Mouse (Mus musculus) kidney, adult 2 months (tissue): ENCODE data around the gene Bicra. TPM values are rescaled to one million over a fixed set of nuclear protein-coding genes. Genes with fewer than 3 reads are reported as not detected.

Experiments
- DNase-seq: peaks from one replicate; pipeline ENCODE4 v3.0.0; 2021
- H3K27ac ChIP-seq: fragments of 200-500 bp; 2 replicates; pipeline ENCODE4 v1.5.1; 2012; ENCODE audit warnings: low read depth, low read length, control low read depth, inconsistent platforms; ENCODE audit not compliant: insufficient read depth
- H3K27me3 ChIP-seq: fragments of 200-500 bp; replicated peaks from 2 replicates; pipeline ENCODE4 v1.6.1; 2012; ENCODE audit warnings: mild to moderate bottlenecking, moderate library complexity, low read length, inconsistent platforms; ENCODE audit not compliant: control insufficient read depth, insufficient read depth
- H3K36me3 ChIP-seq: fragments of 200-500 bp; 2 replicates; pipeline ENCODE4 v1.6.1; 2012; ENCODE audit warnings: mild to moderate bottlenecking, moderate library complexity, low read length, inconsistent platforms; ENCODE audit not compliant: control insufficient read depth, insufficient read depth
- H3K4me1 ChIP-seq: fragments of 200-500 bp; 2 replicates; pipeline ENCODE4 v1.6.1; 2011; ENCODE audit warnings: low read length; ENCODE audit not compliant: control insufficient read depth, insufficient read depth
- H3K4me3 ChIP-seq: fragments of 200-500 bp; 2 replicates; pipeline ENCODE4 v1.5.1; 2011; ENCODE audit warnings: mild to moderate bottlenecking, low read depth, low read length, control low read depth; ENCODE audit not compliant: insufficient read depth
- CTCF ChIP-seq: fragments of 200-500 bp; conservative IDR thresholded peaks from 2 replicates; pipeline ENCODE4 v1.5.1; 2011; ENCODE audit warnings: low read depth, mild to moderate bottlenecking, control low read depth, low read length, moderate library complexity, mixed read lengths; ENCODE audit not compliant: insufficient read depth, insufficient read length
- POLR2A ChIP-seq: fragments of 200-500 bp; IDR thresholded peaks from one replicate; pipeline ENCODE4 v1.6.1; 2011; ENCODE audit warnings: low read depth, low read length, control low read depth
- WGBS: fragments of 180-500 bp; shearing (Covaris S2); methylation state at CpG from one replicate; pipeline ENCODE4 v1.1.7; 2018; 5-methylcytosine and 5-hydroxymethylcytosine counted together
- polyA plus RNA-seq: library from polyadenylated mRNA; depleted of rRNA; stranded (reverse); fragments of >200 nt; gene quantifications from 2 replicates; pipeline ENCODE4 v1.2.3, GENCODE M21; 2012

Gene Bicra
- polyA plus RNA-seq, 1 experiment = 8.6 TPM

DNA sequence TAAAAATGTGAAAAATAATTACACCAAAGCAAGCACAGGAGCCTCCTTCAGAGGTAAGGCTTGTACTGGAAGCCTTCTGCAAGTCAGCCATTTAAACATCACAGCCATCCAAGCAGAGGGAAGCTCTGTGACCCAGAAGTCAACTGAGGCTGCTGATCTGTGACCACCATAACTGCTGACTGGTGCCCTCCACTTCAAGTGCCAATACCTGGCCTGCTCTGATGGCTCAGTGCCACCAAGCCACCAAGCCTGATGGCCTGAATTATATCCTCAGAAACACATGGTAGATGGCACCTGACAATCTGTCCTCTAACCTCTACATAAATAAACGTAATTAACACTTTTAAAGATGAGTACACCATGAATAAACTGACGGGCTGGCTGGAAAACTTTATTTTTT, 6.5 kb downstream of the Bicra start:
- H3K27me3 ChIP-seq = no peaks in the 10 kb centered on the region
- no peak overlapping the region for H3K27ac ChIP-seq
- peaks cover 32% of the 10 kb centered on the region; the same call in 1 of the 2 replicates for H3K4me1 ChIP-seq

DNA sequence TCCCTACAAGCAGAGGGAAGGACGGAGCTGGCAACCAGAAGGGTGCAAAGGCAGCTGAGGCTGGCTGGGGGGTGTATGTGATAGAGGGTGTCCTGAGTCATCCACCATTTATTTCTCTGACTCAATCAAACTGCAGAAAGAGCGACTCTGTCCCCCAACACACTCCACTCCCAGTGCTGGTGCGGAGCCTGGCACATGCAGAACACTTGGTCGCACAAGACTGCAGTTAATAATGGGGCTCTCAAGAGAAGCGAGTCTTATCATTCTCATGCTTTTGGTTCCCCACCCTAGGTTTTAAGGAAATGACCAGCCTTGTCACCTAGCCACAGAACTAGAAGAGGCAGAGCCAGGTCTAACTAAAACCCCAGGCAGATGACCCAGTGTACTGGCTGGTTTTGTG, 8.4 kb downstream of the Bicra start:
- WGBS = 88% methylated on average over 5 of the region's 5 CpGs
- Histone ChIP-seq H3K4me1 (peaks cover 21% of the 10 kb centered on the region), H3K27ac (no peak overlapping the region), H3K36me3 (no peaks in the 10 kb centered on the region), H3K27me3 (no peaks in the 10 kb centered on the region), H3K4me3 (no peak overlapping the region)
- TF ChIP-seq CTCF = no peak
- TF ChIP-seq POLR2A = no peak
- DNase-seq = no peak

More for the DNA sequence above, 6.5 kb downstream of the Bicra start:
- H3K4me3 ChIP-seq = no peak overlapping the region
- DNase-seq = peak; percentile 49
- 38% methylated on average over 2 of the region's 2 CpGs for WGBS
- TF ChIP-seq CTCF (no peak), POLR2A (no peak)
- H3K36me3 ChIP-seq = no peaks in the 10 kb centered on the region

DNA sequence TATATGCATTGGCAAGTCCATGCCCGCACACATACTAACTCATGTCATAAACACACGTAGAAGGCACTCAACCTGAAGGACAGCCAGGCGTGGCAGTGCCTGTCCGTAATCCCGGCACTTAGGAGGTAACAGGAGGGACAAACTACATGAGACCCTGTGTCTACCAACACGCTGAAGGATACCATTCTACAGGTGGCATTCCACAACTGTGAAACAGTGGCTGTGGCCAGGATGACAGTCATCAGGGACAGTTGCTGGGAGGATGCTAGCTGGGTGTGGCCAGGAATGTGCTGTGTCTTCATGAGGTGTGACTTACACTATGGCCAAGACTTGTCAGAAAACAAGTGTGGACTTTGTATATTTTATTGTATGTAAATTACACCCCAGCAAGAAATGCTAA, 10.7 kb downstream of the Bicra start:
- Histone ChIP-seq H3K27ac (no peak overlapping the region), H3K4me1 (peaks cover 30% of the 10 kb centered on the region), H3K4me3 (no peak overlapping the region), H3K27me3 (no peaks in the 10 kb centered on the region), H3K36me3 (no peaks in the 10 kb centered on the region)
- WGBS = 92% methylated on average over 6 of the region's 6 CpGs
- TF ChIP-seq CTCF = no peak
- no peak for TF ChIP-seq POLR2A
- no peak for DNase-seq

DNA sequence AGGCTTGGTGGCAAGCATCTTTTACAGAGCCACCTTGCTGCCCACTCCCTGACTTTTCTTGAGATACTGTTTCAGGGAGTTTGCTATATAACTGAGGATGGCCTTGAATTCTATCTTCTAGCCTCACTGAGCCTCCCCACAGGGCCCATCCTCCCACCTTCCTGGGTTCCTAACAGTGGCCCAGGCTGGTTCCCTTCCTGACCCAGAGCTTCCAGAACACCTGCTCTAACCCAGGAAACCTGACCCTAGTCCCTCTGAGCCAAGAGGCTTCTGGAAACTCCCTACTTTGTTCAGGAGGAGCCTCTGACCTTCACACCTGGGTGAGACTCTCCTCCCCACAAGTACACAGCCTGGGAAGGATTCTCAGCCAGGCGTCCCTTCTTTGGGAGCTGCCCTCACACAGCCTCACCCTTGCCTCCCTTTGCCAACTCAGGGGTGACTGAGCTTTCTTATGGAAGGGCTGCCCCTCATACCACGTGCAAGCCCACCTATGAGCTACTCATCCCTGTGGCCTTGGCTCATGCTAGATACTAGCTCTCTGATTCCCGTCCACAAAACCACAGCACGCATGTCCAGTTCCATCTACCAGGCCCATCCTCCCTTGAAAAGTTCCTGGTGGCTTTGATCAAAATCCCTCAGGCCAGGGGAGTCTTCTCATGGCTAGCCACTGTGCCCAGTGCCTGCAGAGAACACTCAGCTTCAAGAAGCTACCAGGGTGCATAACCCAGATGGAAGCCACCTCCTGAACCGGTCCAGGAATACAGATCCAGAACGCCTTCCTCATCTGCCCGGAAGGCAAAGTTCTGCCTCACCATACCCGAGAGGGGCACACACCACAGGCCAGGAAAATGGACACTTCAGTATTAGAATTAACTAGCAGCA, 13.9 kb downstream of the Bicra start:
- no peaks in the 10 kb centered on the region for H3K36me3 ChIP-seq
- TF ChIP-seq POLR2A (no peak), CTCF (no peak)
- H3K27me3 ChIP-seq = no peaks in the 10 kb centered on the region
- peaks cover 16% of the 10 kb centered on the region for H3K4me1 ChIP-seq
- 55% methylated on average over 8 of the region's 8 CpGs for WGBS
- peak overlapping the region; percentile 26; the same call in 1 of the 2 replicates for H3K27ac ChIP-seq
- peak; percentile 59 for DNase-seq
- H3K4me3 ChIP-seq = no peak overlapping the region

DNA sequence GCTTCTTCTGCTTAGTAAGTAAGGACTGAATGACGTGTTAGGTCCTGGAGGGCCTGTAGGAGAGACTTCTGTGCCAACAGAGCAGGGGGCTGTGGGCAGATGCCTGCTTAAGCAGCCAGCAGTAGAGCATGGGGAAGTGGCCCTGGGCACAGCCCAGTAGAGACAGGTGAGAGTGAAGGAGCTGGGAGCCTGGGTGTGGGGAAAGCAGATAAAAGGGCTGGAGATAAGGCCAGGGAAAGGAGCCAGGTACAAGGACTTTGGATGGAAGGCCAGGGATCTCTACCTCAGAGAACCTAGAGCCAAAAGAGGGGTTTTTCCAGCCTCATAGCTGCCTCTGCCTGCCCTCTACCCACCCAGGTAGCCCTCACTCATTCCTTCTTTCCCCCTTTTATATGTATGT, 14.7 kb downstream of the Bicra start:
- 60% methylated on average over 1 of the region's 1 CpGs for WGBS
- no peak overlapping the region for H3K4me3 ChIP-seq
- DNase-seq = no peak
- H3K27ac ChIP-seq = no peak overlapping the region
- TF ChIP-seq POLR2A (no peak), CTCF (no peak)
- H3K4me1 ChIP-seq = peaks cover 23% of the 10 kb centered on the region
- no peaks in the 10 kb centered on the region for H3K36me3 ChIP-seq
- H3K27me3 ChIP-seq = no peaks in the 10 kb centered on the region

DNA sequence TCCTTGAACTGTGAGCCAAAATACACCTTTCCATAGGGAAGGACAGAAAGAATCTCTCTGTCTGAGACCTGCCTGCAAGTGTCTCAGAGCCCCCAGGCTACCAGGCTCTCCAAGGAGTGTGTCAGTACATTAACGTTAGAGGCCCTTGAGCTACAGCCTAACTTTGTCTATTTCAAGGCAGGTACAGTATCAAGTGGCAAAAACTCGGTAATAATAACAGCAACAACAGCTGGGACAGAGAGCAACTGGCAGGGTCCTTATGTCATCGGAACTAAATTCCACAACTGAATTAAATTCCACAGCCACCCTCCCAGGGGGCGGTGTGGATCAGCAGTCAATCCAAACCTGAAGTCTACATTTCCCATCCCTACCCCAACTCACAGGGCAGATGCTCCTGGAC, 16.6 kb downstream of the Bicra start:
- WGBS = 81% methylated on average over 4 of the region's 4 CpGs
- H3K4me3 ChIP-seq = no peak overlapping the region
- peaks cover 25% of the 10 kb centered on the region for H3K4me1 ChIP-seq
- no peak for TF ChIP-seq POLR2A
- no peak for TF ChIP-seq CTCF
- no peaks in the 10 kb centered on the region for H3K27me3 ChIP-seq
- DNase-seq = no peak
- H3K27ac ChIP-seq = no peak overlapping the region
- no peaks in the 10 kb centered on the region for H3K36me3 ChIP-seq

DNA sequence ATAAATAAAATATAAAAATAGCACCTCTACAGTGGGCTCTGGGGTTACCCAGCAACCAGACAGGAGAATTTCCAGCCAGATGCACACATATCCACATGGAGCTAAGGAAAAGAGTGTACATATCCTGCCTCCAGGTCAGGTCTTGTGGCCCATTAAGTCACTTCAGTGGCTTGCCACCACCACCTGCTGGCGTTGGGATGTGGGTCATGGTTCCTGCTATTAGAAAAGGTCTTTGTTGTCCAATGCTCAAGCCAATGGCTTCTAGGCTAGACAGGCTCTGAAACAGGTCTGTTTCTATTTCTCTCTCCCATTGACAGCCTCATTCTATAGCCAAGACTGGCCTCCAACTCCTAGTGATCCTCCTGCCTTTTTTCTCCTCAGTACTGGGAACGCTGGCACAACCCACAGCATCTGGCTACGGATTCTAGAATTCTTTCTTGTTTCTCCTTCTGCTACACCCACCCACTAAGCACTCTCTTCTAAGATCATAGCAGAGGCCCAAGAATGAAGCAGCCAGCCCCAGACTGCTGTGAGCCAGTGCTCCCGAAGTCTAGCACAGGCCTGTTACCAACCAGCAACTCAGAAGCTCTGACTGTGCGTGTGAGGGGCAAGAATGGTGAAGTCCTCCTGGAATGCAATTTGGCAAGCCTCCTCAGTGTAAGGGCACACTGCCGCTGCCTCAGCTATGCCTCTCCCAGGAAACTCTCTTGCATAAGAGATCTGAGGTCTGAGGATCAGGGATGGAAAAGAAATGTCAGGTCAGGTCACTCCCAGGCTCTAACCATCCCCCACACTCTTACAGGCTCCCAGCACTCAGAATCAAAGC, 19.4 kb downstream of the Bicra start:
- H3K4me1 ChIP-seq = peaks cover 15% of the 10 kb centered on the region
- 39% methylated on average over 6 of the region's 6 CpGs for WGBS
- peak; percentile 53 for TF ChIP-seq CTCF
- TF ChIP-seq POLR2A = no peak
- peak; percentile 74 for DNase-seq
- H3K27ac ChIP-seq = peak overlapping the region; percentile 22
- H3K36me3 ChIP-seq = no peaks in the 10 kb centered on the region
- H3K4me3 ChIP-seq = no peak overlapping the region
- no peaks in the 10 kb centered on the region for H3K27me3 ChIP-seq
